Mouse (Mus musculus) E14TG2a.4 (cell line): ENCODE measurements around the gene Gm49387.

Experiments used
- CTCF ChIP-seq: conservative IDR thresholded peaks from 2 replicates; pipeline ENCODE4 v1.5.1; 2014; ENCODE audit warnings: low read length
- POU5F1 ChIP-seq: IDR thresholded peaks from 2 replicates; pipeline ENCODE4 v1.6.1; 2014; ENCODE audit warnings: low read length, borderline replicate concordance

DNA sequence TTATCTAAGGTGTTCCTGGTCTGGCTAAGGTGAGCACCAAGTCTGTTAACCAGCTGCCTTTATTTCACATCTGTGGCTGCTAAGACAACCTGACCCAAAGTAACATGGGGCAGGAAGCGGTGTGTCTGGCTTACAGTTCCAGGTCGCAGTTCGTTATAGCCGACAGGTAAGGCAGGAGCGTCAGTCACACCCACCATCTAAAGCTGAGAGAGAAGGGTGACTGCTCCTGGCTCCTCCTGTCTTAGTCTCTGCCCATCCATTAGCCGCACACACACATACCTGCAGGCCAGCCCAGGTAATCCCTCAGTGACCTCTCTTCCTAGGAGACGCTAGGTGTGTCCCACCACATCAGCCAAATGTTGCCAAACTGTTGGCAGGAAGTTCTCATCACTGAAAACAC lies 15.7 kb upstream of the Gm49387 start:
- TF ChIP-seq CTCF (no peak), POU5F1 (no peak)
